Mouse (Mus musculus): Measurements from ENCODE around the gene Akap1.

DNA sequence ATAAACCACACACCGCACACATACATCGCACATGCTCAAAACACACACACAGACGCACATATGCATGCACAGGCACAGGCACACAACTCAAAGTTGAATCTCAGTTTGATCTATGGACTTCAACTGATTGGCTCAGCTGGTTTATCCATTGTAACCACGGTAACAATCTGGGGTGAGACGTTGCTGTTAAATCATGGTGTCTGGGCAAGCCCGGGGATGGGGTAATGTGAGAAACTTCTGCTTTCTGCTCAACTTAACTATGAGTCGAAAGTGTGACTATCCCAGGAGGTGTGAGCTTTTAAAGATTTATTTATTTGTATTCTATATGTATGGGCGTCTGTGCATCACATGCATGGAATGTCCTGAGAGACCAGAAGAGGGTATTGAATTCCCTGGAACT, 68.2 kb downstream of the Akap1 start:
- TF ChIP-seq TAL1 (IDR thresholded peaks at IDR 0.05; ENCODE audit: low read length), result no peak
- TF ChIP-seq GATA1 (IDR thresholded peaks at IDR 0.05; ENCODE audit: low read length), result no peak

Data from erythroblast, embryonic 14.5 days (primary cell).